Mouse (Mus musculus): Measurements from ENCODE around the gene Eral1. TPM values are rescaled to one million over a fixed set of nuclear protein-coding genes. Genes with fewer than 3 reads are reported as not detected.

The Eral1 gene
- polyA plus RNA-seq, 1 experiment: 24.6 TPM

DNA sequence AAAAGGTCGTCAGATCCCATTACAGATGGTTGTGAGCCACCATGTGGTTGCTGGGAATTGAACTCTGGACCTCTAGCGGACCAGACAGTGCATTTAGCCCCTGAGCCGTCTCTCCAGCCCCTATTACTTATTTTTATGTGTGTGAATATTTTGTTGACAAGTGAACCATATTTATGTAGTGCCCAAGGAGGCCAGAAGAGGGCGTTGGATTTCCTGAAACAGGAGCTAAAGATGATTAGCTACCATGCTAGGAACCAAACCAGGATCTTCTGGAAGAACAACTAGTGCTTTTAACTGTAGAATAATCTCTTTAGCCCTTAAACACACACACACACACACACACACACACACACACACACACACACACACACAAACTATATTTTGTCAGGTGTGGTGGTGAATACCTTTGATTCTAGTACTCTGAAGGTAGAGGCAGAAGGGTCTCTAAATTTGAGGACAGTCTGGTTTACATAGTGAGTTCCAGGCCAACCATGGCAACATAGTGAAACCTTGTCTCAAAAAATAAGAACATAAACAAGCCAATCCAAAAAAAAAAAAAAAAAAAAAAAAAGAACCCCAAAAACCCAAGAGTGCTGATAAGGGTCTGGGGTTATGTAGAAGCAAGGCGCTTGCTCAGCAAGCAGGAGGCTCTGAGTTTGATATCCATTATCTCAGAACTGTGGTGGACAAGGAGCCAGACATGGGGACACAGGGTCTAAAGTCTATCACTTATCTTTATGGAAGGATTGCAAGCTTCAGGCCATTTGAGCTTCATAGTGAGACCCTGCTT, 23.0 kb upstream of the Eral1 start:
- no peak overlapping the region for H3K4me3 ChIP-seq
- TF ChIP-seq CEBPB (IDR thresholded peaks at IDR 0.05; ENCODE audit: insufficient read depth, poor library complexity, severe bottlenecking) (no peak), SRF (IDR thresholded peaks at IDR 0.05; ENCODE audit: control insufficient read depth, insufficient read length, low read depth) (no peak), USF1 (IDR thresholded peaks at IDR 0.05; ENCODE audit: low read depth) (no peak), REST (IDR thresholded peaks at IDR 0.05; ENCODE audit: insufficient read depth, insufficient read length) (no peak), E2F4 (IDR thresholded peaks at IDR 0.05; ENCODE audit: insufficient read depth) (no peak), POLR2A (IDR thresholded peaks at IDR 0.05; ENCODE audit: insufficient read length, low read depth) (no peak), TCF12 (IDR thresholded peaks at IDR 0.05; ENCODE audit: insufficient read depth, poor library complexity, severe bottlenecking) (no peak), MYOG (IDR thresholded peaks at IDR 0.05; ENCODE audit: control insufficient read depth in 1 of 3, insufficient read depth in 1 of 3, insufficient read length in 2 of 3, low read depth in 2 of 3) (no peak), TCF3 (IDR thresholded peaks at IDR 0.05; ENCODE audit: insufficient read length, low read depth) (no peak), MAX (IDR thresholded peaks at IDR 0.05; ENCODE audit: low read depth) (no peak)
- no peak overlapping the region for H3K4me2 ChIP-seq (ENCODE audit: low read depth)
- no peak overlapping the region for H3ac ChIP-seq (ENCODE audit: control insufficient read depth, insufficient read length)
- no peaks in the 10 kb centered on the region for H3K27me3 ChIP-seq (ENCODE audit: control insufficient read depth, insufficient read depth, insufficient read length)
- peaks cover 93% of the 10 kb centered on the region for H3K79me2 ChIP-seq (ENCODE audit: control insufficient read depth, insufficient read depth)
- no peaks in the 10 kb centered on the region for H3K36me3 ChIP-seq (ENCODE audit: control insufficient read depth, insufficient read depth)

DNA sequence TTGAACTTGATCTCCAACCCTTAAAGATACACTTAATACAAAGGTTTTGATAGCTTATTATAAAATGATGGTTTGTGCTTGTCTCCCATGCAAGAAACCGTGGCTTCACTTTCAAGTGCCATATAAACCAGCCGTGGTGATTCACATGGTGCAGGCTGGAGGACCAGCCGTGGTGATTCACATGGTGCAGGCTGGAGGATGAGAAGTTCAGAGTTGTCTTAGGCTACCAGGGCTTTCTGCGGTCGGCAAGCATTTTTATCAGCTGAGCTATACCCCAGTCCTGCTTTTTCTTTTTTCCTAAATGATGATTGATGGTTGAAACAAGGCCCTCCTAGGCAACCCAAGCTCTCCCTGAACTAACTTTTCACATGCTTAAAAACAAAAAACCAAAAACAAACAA, 22.0 kb upstream of the Eral1 start:
- TF ChIP-seq REST (IDR thresholded peaks at IDR 0.05; ENCODE audit: insufficient read depth, insufficient read length): no peak
- no peak for TF ChIP-seq MYOG (IDR thresholded peaks at IDR 0.05; ENCODE audit: control insufficient read depth in 1 of 3, insufficient read depth in 1 of 3, insufficient read length in 2 of 3, low read depth in 2 of 3)
- no peak for TF ChIP-seq MAX (IDR thresholded peaks at IDR 0.05; ENCODE audit: low read depth)
- no peak for TF ChIP-seq TCF12 (IDR thresholded peaks at IDR 0.05; ENCODE audit: insufficient read depth, poor library complexity, severe bottlenecking)
- no peak for TF ChIP-seq MYOD1 (IDR thresholded peaks at IDR 0.05; ENCODE audit: control insufficient read depth in 1 of 3, insufficient read length in 2 of 3, low read depth in 2 of 3)
- TF ChIP-seq POLR2A (IDR thresholded peaks at IDR 0.05; ENCODE audit: insufficient read length, low read depth): no peak
- TF ChIP-seq USF1 (IDR thresholded peaks at IDR 0.05; ENCODE audit: low read depth): no peak
- Histone ChIP-seq H3K79me2 (ENCODE audit: control insufficient read depth, insufficient read depth) (peaks cover 93% of the 10 kb centered on the region), H3K27me3 (ENCODE audit: control insufficient read depth, insufficient read depth, insufficient read length) (no peaks in the 10 kb centered on the region), H3K4me3 (no peak overlapping the region), H3ac (ENCODE audit: control insufficient read depth, insufficient read length) (no peak overlapping the region), H3K36me3 (ENCODE audit: control insufficient read depth, insufficient read depth) (no peaks in the 10 kb centered on the region), H3K4me2 (ENCODE audit: low read depth) (peak overlapping the region; percentile 59)

DNA sequence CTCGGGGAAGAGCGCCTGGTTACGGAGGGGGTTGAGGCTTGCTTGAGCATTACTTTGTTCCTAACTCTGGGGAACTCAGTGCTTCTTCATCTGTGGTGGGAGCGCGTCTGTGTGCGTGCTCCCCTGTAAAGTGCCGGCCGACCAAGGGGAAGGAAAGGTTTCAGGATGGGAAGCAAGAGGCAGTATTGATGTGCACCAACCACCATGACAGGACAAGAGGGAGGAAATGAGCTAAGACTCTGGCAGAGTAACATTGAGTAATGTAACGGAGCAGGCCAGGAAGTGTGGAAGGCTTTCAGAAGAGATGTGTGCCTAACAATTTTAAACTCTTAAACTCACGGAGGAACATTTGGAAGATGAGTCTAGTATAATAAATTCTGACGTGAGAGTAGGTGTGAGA, 20.6 kb upstream of the Eral1 start:
- TF ChIP-seq POLR2AphosphoS2 (IDR thresholded peaks at IDR 0.05; ENCODE audit: insufficient read length, low read depth) (no peak), REST (IDR thresholded peaks at IDR 0.05; ENCODE audit: insufficient read depth, insufficient read length) (no peak), USF1 (IDR thresholded peaks at IDR 0.05; ENCODE audit: low read depth) (no peak), SRF (IDR thresholded peaks at IDR 0.05; ENCODE audit: control insufficient read depth, insufficient read length, low read depth) (no peak), MYOG (IDR thresholded peaks at IDR 0.05; ENCODE audit: control insufficient read depth in 1 of 3, insufficient read depth in 1 of 3, insufficient read length in 2 of 3, low read depth in 2 of 3) (no peak), TCF12 (IDR thresholded peaks at IDR 0.05; ENCODE audit: insufficient read depth, poor library complexity, severe bottlenecking) (no peak), POLR2A (IDR thresholded peaks at IDR 0.05; ENCODE audit: insufficient read length, low read depth) (no peak), CEBPB (IDR thresholded peaks at IDR 0.05; ENCODE audit: insufficient read depth, poor library complexity, severe bottlenecking) (no peak), MAX (IDR thresholded peaks at IDR 0.05; ENCODE audit: low read depth) (no peak), E2F4 (IDR thresholded peaks at IDR 0.05; ENCODE audit: insufficient read depth) (no peak), TCF3 (IDR thresholded peaks at IDR 0.05; ENCODE audit: insufficient read length, low read depth) (no peak)
- no peaks in the 10 kb centered on the region for H3K36me3 ChIP-seq (ENCODE audit: control insufficient read depth, insufficient read depth)
- H3K4me3 ChIP-seq: no peak overlapping the region
- H3ac ChIP-seq (ENCODE audit: control insufficient read depth, insufficient read length): no peak overlapping the region
- no peak overlapping the region for H3K4me2 ChIP-seq (ENCODE audit: low read depth)
- no peaks in the 10 kb centered on the region for H3K27me3 ChIP-seq (ENCODE audit: control insufficient read depth, insufficient read depth, insufficient read length)
- peaks cover 93% of the 10 kb centered on the region for H3K79me2 ChIP-seq (ENCODE audit: control insufficient read depth, insufficient read depth)

DNA sequence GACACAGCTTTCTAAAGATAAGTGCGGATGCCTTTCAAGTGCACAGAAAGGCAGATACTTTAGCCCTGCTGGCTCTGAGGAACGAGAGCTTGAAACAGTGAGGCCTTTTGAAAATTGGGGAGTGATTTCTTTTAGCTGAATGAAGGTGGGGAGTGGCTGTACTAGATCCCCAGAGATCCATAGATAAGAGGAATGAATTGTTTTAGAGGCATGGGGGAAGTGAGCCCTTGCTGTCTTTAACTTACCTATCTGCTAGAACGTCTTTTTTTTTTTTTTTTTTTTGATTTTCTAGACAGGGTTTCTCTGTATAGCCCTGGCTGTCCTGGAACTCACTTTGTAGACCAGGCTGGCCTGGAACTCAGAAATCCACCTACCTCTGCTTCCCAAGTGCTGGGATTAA, 16.9 kb upstream of the Eral1 start:
- TF ChIP-seq TCF12 (IDR thresholded peaks at IDR 0.05; ENCODE audit: insufficient read depth, poor library complexity, severe bottlenecking) (no peak), SRF (IDR thresholded peaks at IDR 0.05; ENCODE audit: control insufficient read depth, insufficient read length, low read depth) (no peak), REST (IDR thresholded peaks at IDR 0.05; ENCODE audit: insufficient read depth, insufficient read length) (no peak), MYOD1 (IDR thresholded peaks at IDR 0.05; ENCODE audit: control insufficient read depth in 1 of 3, insufficient read length in 2 of 3, low read depth in 2 of 3) (no peak), CEBPB (IDR thresholded peaks at IDR 0.05; ENCODE audit: insufficient read depth, poor library complexity, severe bottlenecking) (no peak), E2F4 (IDR thresholded peaks at IDR 0.05; ENCODE audit: insufficient read depth) (no peak), MAX (IDR thresholded peaks at IDR 0.05; ENCODE audit: low read depth) (no peak), TCF3 (IDR thresholded peaks at IDR 0.05; ENCODE audit: insufficient read length, low read depth) (no peak), POLR2A (IDR thresholded peaks at IDR 0.05; ENCODE audit: insufficient read length, low read depth) (no peak), POLR2AphosphoS2 (IDR thresholded peaks at IDR 0.05; ENCODE audit: insufficient read length, low read depth) (no peak)
- H3K4me3 ChIP-seq: no peak overlapping the region
- no peak overlapping the region for H3K4me2 ChIP-seq (ENCODE audit: low read depth)
- H3ac ChIP-seq (ENCODE audit: control insufficient read depth, insufficient read length): no peak overlapping the region
- no peaks in the 10 kb centered on the region for H3K36me3 ChIP-seq (ENCODE audit: control insufficient read depth, insufficient read depth)
- peaks cover 71% of the 10 kb centered on the region for H3K79me2 ChIP-seq (ENCODE audit: control insufficient read depth, insufficient read depth)
- no peaks in the 10 kb centered on the region for H3K27me3 ChIP-seq (ENCODE audit: control insufficient read depth, insufficient read depth, insufficient read length)
